Mouse (Mus musculus): ENCODE measurements around the gene Fat3. TPM values are rescaled to one million over a fixed set of nuclear protein-coding genes. Genes with fewer than 3 reads are reported as not detected.

The Fat3 gene
- 0.04 and 0.12 TPM in 2 replicates for polyA plus RNA-seq (2012; ENCODE audit: insufficient read depth, insufficient read length, missing spikeins)

GRCm38 (mm10) chr9:16501186-16501711, at the start of gene Fat3:
Gene Fat3, minus strand, starts transcription at chr9:16501285.
- Histone ChIP-seq H3K27ac (ENCODE audit: insufficient read depth, low read depth, low read length) (no peak within 1 kb of the TSS), H3K4me1 (ENCODE audit: control insufficient read depth, insufficient read depth, low read length) (peaks cover 3% of the 10 kb centered on the region; the same call in 1 of the 2 replicates), H3K4me3 (ENCODE audit: insufficient read depth, low read length) (peak within 1 kb of the TSS; percentile 67)
- TF ChIP-seq POLR2A (IDR thresholded peaks at IDR 0.05; ENCODE audit: borderline replicate concordance, low read depth, low read length) (no peak), CTCF (IDR thresholded peaks at IDR 0.05; ENCODE audit: low read depth, low read length) (no peak)

- H3K4me1 ChIP-seq (ENCODE audit: control insufficient read depth, insufficient read depth, low read length), result no peaks in the 10 kb centered on the region
- no peak overlapping the region for H3K4me3 ChIP-seq (ENCODE audit: insufficient read depth, low read length)
- no peak for TF ChIP-seq CTCF (IDR thresholded peaks at IDR 0.05; ENCODE audit: low read depth, low read length)
- no peak for TF ChIP-seq POLR2A (IDR thresholded peaks at IDR 0.05; ENCODE audit: borderline replicate concordance, low read depth, low read length)
- no peak overlapping the region for H3K27ac ChIP-seq (ENCODE audit: insufficient read depth, low read depth, low read length)
These were observed 31.8 kb upstream of the Fat3 start for GRCm38 (mm10) chr9:16532884-16533283.

GRCm38 (mm10) chr9:16517543-16517942, 16.5 kb upstream of the Fat3 start:
- no peak overlapping the region for H3K4me3 ChIP-seq (ENCODE audit: insufficient read depth, low read length)
- TF ChIP-seq CTCF (IDR thresholded peaks at IDR 0.05; ENCODE audit: low read depth, low read length), result no peak
- no peak for TF ChIP-seq POLR2A (IDR thresholded peaks at IDR 0.05; ENCODE audit: borderline replicate concordance, low read depth, low read length)
- H3K27ac ChIP-seq (ENCODE audit: insufficient read depth, low read depth, low read length), result no peak overlapping the region
- H3K4me1 ChIP-seq (ENCODE audit: control insufficient read depth, insufficient read depth, low read length), result no peaks in the 10 kb centered on the region

GRCm38 (mm10) chr9:16512005-16512404, 10.9 kb upstream of the Fat3 start:
- no peak overlapping the region for H3K4me3 ChIP-seq (ENCODE audit: insufficient read depth, low read length)
- no peak overlapping the region for H3K27ac ChIP-seq (ENCODE audit: insufficient read depth, low read depth, low read length)
- TF ChIP-seq POLR2A (IDR thresholded peaks at IDR 0.05; ENCODE audit: borderline replicate concordance, low read depth, low read length) (no peak), CTCF (IDR thresholded peaks at IDR 0.05; ENCODE audit: low read depth, low read length) (no peak)
- H3K4me1 ChIP-seq (ENCODE audit: control insufficient read depth, insufficient read depth, low read length), result no peaks in the 10 kb centered on the region

GRCm38 (mm10) chr9:16503776-16504175, 2.7 kb upstream of the Fat3 start:
- H3K4me3 ChIP-seq (ENCODE audit: insufficient read depth, low read length), result no peak overlapping the region
- no peaks in the 10 kb centered on the region; the same call in 1 of the 2 replicates for H3K4me1 ChIP-seq (ENCODE audit: control insufficient read depth, insufficient read depth, low read length)
- no peak overlapping the region for H3K27ac ChIP-seq (ENCODE audit: insufficient read depth, low read depth, low read length)
- TF ChIP-seq POLR2A (IDR thresholded peaks at IDR 0.05; ENCODE audit: borderline replicate concordance, low read depth, low read length), result no peak
- no peak for TF ChIP-seq CTCF (IDR thresholded peaks at IDR 0.05; ENCODE audit: low read depth, low read length)

GRCm38 (mm10) chr9:16502673-16503343, 1.7 kb upstream of the Fat3 start:
- TF ChIP-seq POLR2A (IDR thresholded peaks at IDR 0.05; ENCODE audit: borderline replicate concordance, low read depth, low read length) (no peak), CTCF (IDR thresholded peaks at IDR 0.05; ENCODE audit: low read depth, low read length) (no peak)
- Histone ChIP-seq H3K27ac (ENCODE audit: insufficient read depth, low read depth, low read length) (no peak overlapping the region), H3K4me3 (ENCODE audit: insufficient read depth, low read length) (peak overlapping the region; percentile 67), H3K4me1 (ENCODE audit: control insufficient read depth, insufficient read depth, low read length) (no peaks in the 10 kb centered on the region; the same call in 1 of the 2 replicates)

GRCm38 (mm10) chr9:16501990-16502672, 1.0 kb upstream of the Fat3 start:
- Histone ChIP-seq H3K4me1 (ENCODE audit: control insufficient read depth, insufficient read depth, low read length) (peaks cover 2% of the 10 kb centered on the region; the same call in 1 of the 2 replicates), H3K4me3 (ENCODE audit: insufficient read depth, low read length) (peak overlapping the region; percentile 67), H3K27ac (ENCODE audit: insufficient read depth, low read depth, low read length) (no peak overlapping the region)
- no peak for TF ChIP-seq CTCF (IDR thresholded peaks at IDR 0.05; ENCODE audit: low read depth, low read length)
- no peak for TF ChIP-seq POLR2A (IDR thresholded peaks at IDR 0.05; ENCODE audit: borderline replicate concordance, low read depth, low read length)

GRCm38 (mm10) chr9:16500382-16501185, 501 bp downstream of the Fat3 start:
- Histone ChIP-seq H3K4me1 (ENCODE audit: control insufficient read depth, insufficient read depth, low read length) (peaks cover 3% of the 10 kb centered on the region; the same call in 1 of the 2 replicates), H3K27ac (ENCODE audit: insufficient read depth, low read depth, low read length) (no peak overlapping the region), H3K4me3 (ENCODE audit: insufficient read depth, low read length) (peak overlapping the region; percentile 67)
- TF ChIP-seq POLR2A (IDR thresholded peaks at IDR 0.05; ENCODE audit: borderline replicate concordance, low read depth, low read length) (no peak), CTCF (IDR thresholded peaks at IDR 0.05; ENCODE audit: low read depth, low read length) (no peak; the same call in none of the 2 replicates)

- peaks cover 3% of the 10 kb centered on the region; the same call in 1 of the 2 replicates for H3K4me1 ChIP-seq (ENCODE audit: control insufficient read depth, insufficient read depth, low read length)
- H3K27ac ChIP-seq (ENCODE audit: insufficient read depth, low read depth, low read length), result no peak overlapping the region
- peak overlapping the region; percentile 67 for H3K4me3 ChIP-seq (ENCODE audit: insufficient read depth, low read length)
- TF ChIP-seq POLR2A (IDR thresholded peaks at IDR 0.05; ENCODE audit: borderline replicate concordance, low read depth, low read length) (no peak), CTCF (IDR thresholded peaks at IDR 0.05; ENCODE audit: low read depth, low read length) (no peak; the same call in 1 of the 2 replicates)
These were observed 1.3 kb downstream of the Fat3 start for GRCm38 (mm10) chr9:16499621-16500381.

Data from bone marrow macrophage, adult 2 months (primary cell).